Mouse (Mus musculus) heart, adult 11 months (tissue): Measurements from ENCODE around the gene Mier2.

Experiments used
- DNase-seq: peaks from one replicate; pipeline ENCODE4 v3.0.0; 2022

Mier2 gene

GRCm38 (mm10) chr10:79574796-79575195 is 19.8 kb upstream of the Mier2 start:
- DNase-seq = peak; percentile 64

- peak; percentile 36 for DNase-seq
Observed at GRCm38 (mm10) chr10:79574350-79574749, 19.4 kb upstream of the Mier2 start.

- peak; percentile 75 for DNase-seq
Observed at GRCm38 (mm10) chr10:79573611-79574010, 18.6 kb upstream of the Mier2 start.

GRCm38 (mm10) chr10:79571314-79571713 is 16.3 kb upstream of the Mier2 start:
- DNase-seq = peak; percentile 55

GRCm38 (mm10) chr10:79569921-79570320 is 14.9 kb upstream of the Mier2 start:
- peak; percentile 61 for DNase-seq

GRCm38 (mm10) chr10:79559716-79560115 is 4.7 kb upstream of the Mier2 start:
- peak; percentile 77 for DNase-seq

- DNase-seq = peak; percentile 56
Observed at GRCm38 (mm10) chr10:79557496-79557895, 2.5 kb upstream of the Mier2 start.

GRCm38 (mm10) chr10:79556951-79557350 is 2.0 kb upstream of the Mier2 start:
- DNase-seq = peak; percentile 72

- no peak for DNase-seq
Observed at GRCm38 (mm10) chr10:79555238-79555724, 282 bp upstream of the Mier2 start.

GRCm38 (mm10) chr10:79553691-79554090 is 1.3 kb downstream of the Mier2 start:
- peak; percentile 89 for DNase-seq

- peak; percentile 78 for DNase-seq
Observed at GRCm38 (mm10) chr10:79553176-79553575, 1.8 kb downstream of the Mier2 start.

- peak; percentile 88 for DNase-seq
Observed at GRCm38 (mm10) chr10:79552531-79552930, 2.5 kb downstream of the Mier2 start.

GRCm38 (mm10) chr10:79550366-79550765 is 4.6 kb downstream of the Mier2 start:
- DNase-seq = peak; percentile 89

- DNase-seq = peak; percentile 88
Observed at GRCm38 (mm10) chr10:79548971-79549723, 5.9 kb downstream of the Mier2 start.

GRCm38 (mm10) chr10:79548546-79548945 is 6.5 kb downstream of the Mier2 start:
- DNase-seq = peak; percentile 82

GRCm38 (mm10) chr10:79547148-79547675 is 7.8 kb downstream of the Mier2 start:
- DNase-seq = peak; percentile 86

- peak; percentile 86 for DNase-seq
Observed at GRCm38 (mm10) chr10:79546483-79546882, 8.5 kb downstream of the Mier2 start.

- peak; percentile 84 for DNase-seq
Observed at GRCm38 (mm10) chr10:79545891-79546290, 9.1 kb downstream of the Mier2 start.

GRCm38 (mm10) chr10:79544631-79545030 is 10.4 kb downstream of the Mier2 start:
- DNase-seq = peak; percentile 89

- peak; percentile 89 for DNase-seq
Observed at GRCm38 (mm10) chr10:79543884-79544597, 11.0 kb downstream of the Mier2 start.

- DNase-seq = peak; percentile 68
Observed at GRCm38 (mm10) chr10:79542171-79542570, 12.8 kb downstream of the Mier2 start.

- DNase-seq = peak; percentile 87
Observed at GRCm38 (mm10) chr10:79541522-79541921, 13.5 kb downstream of the Mier2 start.

- DNase-seq = peak; percentile 81
Observed at GRCm38 (mm10) chr10:79540746-79541145, 14.3 kb downstream of the Mier2 start.
